Mouse (Mus musculus): ENCODE measurements around the gene Il1r1. TPM values are rescaled to one million over a fixed set of nuclear protein-coding genes. Genes with fewer than 3 reads are reported as not detected.

Il1r1 gene
- polyA plus RNA-seq, 1 experiment = 0.49 TPM

DNA sequence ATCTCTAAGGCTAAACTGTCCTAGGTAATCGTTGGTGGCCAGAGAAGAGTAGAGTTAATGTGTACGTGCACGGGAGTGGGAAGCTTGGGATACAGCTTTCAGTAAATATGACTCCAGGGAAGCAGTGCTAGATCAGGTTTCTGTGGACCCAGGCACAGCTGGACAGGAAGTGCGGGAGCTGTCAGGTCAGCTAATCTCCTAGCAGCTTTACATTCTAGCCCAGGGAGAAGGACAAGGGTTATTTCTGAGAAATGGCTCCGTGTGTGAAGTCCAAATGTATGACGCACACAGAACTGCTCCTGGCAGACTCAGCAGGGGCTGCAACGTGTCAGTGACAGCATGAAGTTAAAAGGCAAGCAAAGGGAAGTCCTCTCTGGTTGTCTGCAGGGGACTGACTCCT lies 8.3 kb downstream of the Il1r1 start:
- Histone ChIP-seq H3K4me3 (ENCODE audit: low read depth, low read length) (no peak overlapping the region), H3K4me1 (ENCODE audit: control insufficient read depth, insufficient read depth, low read length) (no peaks in the 10 kb centered on the region), H3K36me3 (ENCODE audit: control insufficient read depth, insufficient read depth, low read length, poor library complexity, severe bottlenecking) (no peaks in the 10 kb centered on the region), H3K9ac (ENCODE audit: low read depth, poor library complexity, severe bottlenecking) (no peak overlapping the region), H3K27ac (ENCODE audit: insufficient read depth, low read length) (no peak overlapping the region), H3K9me3 (replicated peaks; ENCODE audit: control insufficient read depth, insufficient read depth, low read length, poor library complexity, severe bottlenecking) (no peaks in the 10 kb centered on the region), H3K27me3 (ENCODE audit: control insufficient read depth, insufficient read depth, low read length, poor library complexity, severe bottlenecking) (no peaks in the 10 kb centered on the region)
- TF ChIP-seq POLR2A (IDR thresholded peaks at IDR 0.05; ENCODE audit: insufficient read depth, low read length) (no peak), CTCF (IDR thresholded peaks at IDR 0.05; ENCODE audit: low read depth, low read length) (no peak), EP300 (IDR thresholded peaks at IDR 0.05; ENCODE audit: insufficient read depth, low read depth, low read length) (no peak)

DNA sequence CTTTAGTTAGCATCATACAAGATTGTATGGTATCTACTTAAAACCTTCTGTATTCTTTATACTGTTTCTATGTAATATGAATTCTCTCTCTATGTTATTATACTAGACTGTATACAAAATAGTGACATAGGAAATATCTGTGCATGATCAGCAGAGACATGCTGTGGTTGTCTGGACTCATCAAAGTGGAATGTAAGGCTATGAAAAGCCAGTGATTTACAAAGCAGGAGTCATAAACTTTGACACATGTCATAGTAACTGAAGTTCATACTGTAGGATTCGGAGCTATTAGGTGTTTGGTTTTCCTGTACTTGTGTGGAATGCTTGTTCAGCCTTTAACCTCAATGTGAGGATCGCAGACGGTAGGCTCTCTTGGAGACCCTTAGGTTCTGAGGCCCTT lies 8.7 kb downstream of the Il1r1 start:
- Histone ChIP-seq H3K9ac (ENCODE audit: low read depth, poor library complexity, severe bottlenecking) (no peak overlapping the region), H3K27ac (ENCODE audit: insufficient read depth, low read length) (no peak overlapping the region), H3K4me1 (ENCODE audit: control insufficient read depth, insufficient read depth, low read length) (no peaks in the 10 kb centered on the region), H3K9me3 (replicated peaks; ENCODE audit: control insufficient read depth, insufficient read depth, low read length, poor library complexity, severe bottlenecking) (no peaks in the 10 kb centered on the region), H3K36me3 (ENCODE audit: control insufficient read depth, insufficient read depth, low read length, poor library complexity, severe bottlenecking) (no peaks in the 10 kb centered on the region), H3K4me3 (ENCODE audit: low read depth, low read length) (no peak overlapping the region), H3K27me3 (ENCODE audit: control insufficient read depth, insufficient read depth, low read length, poor library complexity, severe bottlenecking) (no peaks in the 10 kb centered on the region)
- TF ChIP-seq POLR2A (IDR thresholded peaks at IDR 0.05; ENCODE audit: insufficient read depth, low read length) (no peak), CTCF (IDR thresholded peaks at IDR 0.05; ENCODE audit: low read depth, low read length) (no peak), EP300 (IDR thresholded peaks at IDR 0.05; ENCODE audit: insufficient read depth, low read depth, low read length) (no peak)

DNA sequence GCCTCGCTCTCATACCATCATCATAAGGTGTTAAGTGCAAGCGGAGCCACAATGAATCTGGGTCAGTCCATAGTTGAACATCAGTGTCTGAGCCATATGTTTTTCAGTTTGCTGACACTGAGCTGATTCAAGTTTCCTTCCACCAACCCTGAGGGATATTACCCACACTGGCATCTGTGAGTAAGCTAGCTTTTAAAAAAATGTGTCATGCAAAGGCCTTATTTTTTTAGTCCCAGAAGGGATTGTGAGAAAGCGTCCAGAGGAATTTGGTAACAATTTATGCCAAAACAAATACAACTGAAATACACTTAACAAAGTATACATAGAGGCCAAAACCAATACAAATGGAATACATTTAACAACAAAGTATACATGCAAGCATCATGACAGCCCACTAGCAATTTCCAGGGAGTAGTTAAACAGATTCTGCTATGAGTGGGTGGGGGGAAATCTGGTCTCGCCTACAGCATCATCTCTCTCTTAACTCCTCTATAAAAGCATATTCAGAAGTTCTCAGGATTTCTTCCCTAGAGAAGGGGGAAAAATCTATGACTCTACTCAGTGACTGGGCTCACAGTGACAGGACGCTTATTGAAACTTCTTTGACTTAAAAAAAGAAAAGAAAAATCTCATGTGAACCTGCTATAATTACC lies 10.8 kb downstream of the Il1r1 start:
- TF ChIP-seq EP300 (IDR thresholded peaks at IDR 0.05; ENCODE audit: insufficient read depth, low read depth, low read length) (no peak), POLR2A (IDR thresholded peaks at IDR 0.05; ENCODE audit: insufficient read depth, low read length) (no peak), CTCF (IDR thresholded peaks at IDR 0.05; ENCODE audit: low read depth, low read length) (no peak)
- no peaks in the 10 kb centered on the region for H3K36me3 ChIP-seq (ENCODE audit: control insufficient read depth, insufficient read depth, low read length, poor library complexity, severe bottlenecking)
- no peak overlapping the region for H3K4me3 ChIP-seq (ENCODE audit: low read depth, low read length)
- no peaks in the 10 kb centered on the region for H3K9me3 ChIP-seq (replicated peaks; ENCODE audit: control insufficient read depth, insufficient read depth, low read length, poor library complexity, severe bottlenecking)
- no peaks in the 10 kb centered on the region for H3K4me1 ChIP-seq (ENCODE audit: control insufficient read depth, insufficient read depth, low read length)
- no peak overlapping the region for H3K9ac ChIP-seq (ENCODE audit: low read depth, poor library complexity, severe bottlenecking)
- no peaks in the 10 kb centered on the region for H3K27me3 ChIP-seq (ENCODE audit: control insufficient read depth, insufficient read depth, low read length, poor library complexity, severe bottlenecking)
- H3K27ac ChIP-seq (ENCODE audit: insufficient read depth, low read length) = no peak overlapping the region

DNA sequence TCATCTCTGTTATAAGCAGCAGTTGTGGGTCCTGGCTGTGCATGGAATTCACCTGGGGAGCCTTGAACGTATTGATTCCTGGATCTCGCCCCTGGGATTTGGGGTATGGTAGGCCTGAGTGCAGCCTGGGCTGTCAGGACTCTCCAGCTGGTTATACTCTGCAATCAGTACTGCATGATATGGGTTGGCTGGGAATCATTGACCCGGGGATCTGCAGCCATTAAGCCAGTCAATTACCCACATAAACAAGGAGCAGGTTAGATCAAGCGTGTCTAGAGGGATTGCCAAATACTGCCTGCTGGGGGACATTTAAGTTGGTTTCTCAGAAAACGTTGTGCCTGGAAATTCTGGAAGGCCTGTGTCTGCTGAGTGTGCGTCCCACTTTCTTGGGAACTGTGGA lies 11.8 kb downstream of the Il1r1 start:
- Histone ChIP-seq H3K27me3 (ENCODE audit: control insufficient read depth, insufficient read depth, low read length, poor library complexity, severe bottlenecking) (no peaks in the 10 kb centered on the region), H3K4me3 (ENCODE audit: low read depth, low read length) (no peak overlapping the region), H3K27ac (ENCODE audit: insufficient read depth, low read length) (no peak overlapping the region), H3K4me1 (ENCODE audit: control insufficient read depth, insufficient read depth, low read length) (no peaks in the 10 kb centered on the region), H3K36me3 (ENCODE audit: control insufficient read depth, insufficient read depth, low read length, poor library complexity, severe bottlenecking) (no peaks in the 10 kb centered on the region), H3K9me3 (replicated peaks; ENCODE audit: control insufficient read depth, insufficient read depth, low read length, poor library complexity, severe bottlenecking) (no peaks in the 10 kb centered on the region), H3K9ac (ENCODE audit: low read depth, poor library complexity, severe bottlenecking) (no peak overlapping the region)
- TF ChIP-seq CTCF (IDR thresholded peaks at IDR 0.05; ENCODE audit: low read depth, low read length) = no peak
- TF ChIP-seq POLR2A (IDR thresholded peaks at IDR 0.05; ENCODE audit: insufficient read depth, low read length) = no peak
- TF ChIP-seq EP300 (IDR thresholded peaks at IDR 0.05; ENCODE audit: insufficient read depth, low read depth, low read length) = no peak

DNA sequence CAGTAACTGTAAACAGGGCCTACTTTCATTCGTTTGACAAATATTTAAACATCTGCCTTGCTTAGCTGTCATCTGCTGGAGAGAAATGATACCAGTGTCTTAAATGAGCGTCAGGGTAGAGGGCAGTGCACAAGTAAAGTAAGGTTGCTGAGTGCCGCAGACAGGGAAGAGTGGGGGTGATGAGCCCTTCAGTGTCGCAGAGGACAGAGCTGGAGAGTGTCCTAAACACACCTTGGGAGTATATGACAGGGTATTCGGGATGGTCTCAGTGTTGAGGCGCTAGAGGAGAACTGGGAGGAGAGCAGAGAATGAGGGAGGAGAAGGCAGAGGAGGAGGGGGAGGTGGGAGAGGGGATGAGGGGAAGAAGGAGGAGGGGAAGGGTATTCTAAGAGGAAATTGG lies 12.2 kb downstream of the Il1r1 start:
- Histone ChIP-seq H3K9me3 (replicated peaks; ENCODE audit: control insufficient read depth, insufficient read depth, low read length, poor library complexity, severe bottlenecking) (no peaks in the 10 kb centered on the region), H3K9ac (ENCODE audit: low read depth, poor library complexity, severe bottlenecking) (no peak overlapping the region), H3K4me3 (ENCODE audit: low read depth, low read length) (no peak overlapping the region), H3K27me3 (ENCODE audit: control insufficient read depth, insufficient read depth, low read length, poor library complexity, severe bottlenecking) (no peaks in the 10 kb centered on the region; the same call in 1 of the 2 replicates), H3K27ac (ENCODE audit: insufficient read depth, low read length) (no peak overlapping the region), H3K4me1 (ENCODE audit: control insufficient read depth, insufficient read depth, low read length) (no peaks in the 10 kb centered on the region), H3K36me3 (ENCODE audit: control insufficient read depth, insufficient read depth, low read length, poor library complexity, severe bottlenecking) (no peaks in the 10 kb centered on the region)
- no peak for TF ChIP-seq CTCF (IDR thresholded peaks at IDR 0.05; ENCODE audit: low read depth, low read length)
- TF ChIP-seq EP300 (IDR thresholded peaks at IDR 0.05; ENCODE audit: insufficient read depth, low read depth, low read length) = no peak
- no peak for TF ChIP-seq POLR2A (IDR thresholded peaks at IDR 0.05; ENCODE audit: insufficient read depth, low read length)

DNA sequence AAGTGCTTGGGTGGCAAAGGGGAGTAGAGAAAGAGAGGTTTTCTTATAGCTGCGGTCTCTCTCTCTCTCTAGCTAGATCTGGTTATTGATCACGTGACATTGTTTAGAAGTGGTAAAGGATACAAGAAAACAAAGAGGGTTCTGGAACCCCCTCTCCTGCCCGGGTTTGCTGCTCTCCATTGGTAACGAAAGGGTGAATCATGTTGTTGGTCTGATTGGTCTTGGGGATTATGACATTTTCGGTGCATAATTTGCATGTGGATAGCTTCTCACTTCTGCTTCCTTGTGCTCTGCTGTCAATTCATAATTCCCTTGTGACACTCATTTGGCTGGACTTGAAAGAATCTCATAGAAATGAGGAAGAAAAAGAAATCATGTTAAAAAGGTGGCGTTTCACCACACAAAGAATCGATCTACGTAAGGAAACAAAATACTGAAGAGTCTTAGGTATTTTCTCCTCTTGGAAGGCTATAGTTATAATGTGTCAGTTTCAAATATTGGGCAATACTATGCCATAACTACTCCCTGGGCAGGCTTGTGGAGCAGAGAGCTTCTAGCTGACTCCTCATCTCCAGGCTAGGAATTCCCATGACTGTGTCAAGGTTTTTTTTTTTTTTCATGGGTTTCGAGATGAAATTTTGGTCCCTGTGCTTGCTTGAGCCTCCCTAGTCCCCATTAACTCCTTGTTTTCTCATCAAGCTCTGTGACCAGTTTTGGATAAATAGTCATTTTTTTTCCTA lies 15.6 kb downstream of the Il1r1 start:
- H3K27ac ChIP-seq (ENCODE audit: insufficient read depth, low read length) = no peak overlapping the region
- no peaks in the 10 kb centered on the region; the same call in 1 of the 2 replicates for H3K27me3 ChIP-seq (ENCODE audit: control insufficient read depth, insufficient read depth, low read length, poor library complexity, severe bottlenecking)
- no peaks in the 10 kb centered on the region for H3K36me3 ChIP-seq (ENCODE audit: control insufficient read depth, insufficient read depth, low read length, poor library complexity, severe bottlenecking)
- TF ChIP-seq CTCF (IDR thresholded peaks at IDR 0.05; ENCODE audit: low read depth, low read length) (no peak), POLR2A (IDR thresholded peaks at IDR 0.05; ENCODE audit: insufficient read depth, low read length) (no peak), EP300 (IDR thresholded peaks at IDR 0.05; ENCODE audit: insufficient read depth, low read depth, low read length) (no peak)
- H3K9ac ChIP-seq (ENCODE audit: low read depth, poor library complexity, severe bottlenecking) = no peak overlapping the region
- 0 out of 2 replicates have a peak, but pooled peaks cover 7% of the 10 kb centered on the region for H3K9me3 ChIP-seq (replicated peaks; ENCODE audit: control insufficient read depth, insufficient read depth, low read length, poor library complexity, severe bottlenecking)
- H3K4me3 ChIP-seq (ENCODE audit: low read depth, low read length) = no peak overlapping the region
- no peaks in the 10 kb centered on the region for H3K4me1 ChIP-seq (ENCODE audit: control insufficient read depth, insufficient read depth, low read length)

All from ES-Bruce4 (cell line).